Comparison of ENCODE assay signal across 17 mouse cellular contexts in the genomic region with DNA sequence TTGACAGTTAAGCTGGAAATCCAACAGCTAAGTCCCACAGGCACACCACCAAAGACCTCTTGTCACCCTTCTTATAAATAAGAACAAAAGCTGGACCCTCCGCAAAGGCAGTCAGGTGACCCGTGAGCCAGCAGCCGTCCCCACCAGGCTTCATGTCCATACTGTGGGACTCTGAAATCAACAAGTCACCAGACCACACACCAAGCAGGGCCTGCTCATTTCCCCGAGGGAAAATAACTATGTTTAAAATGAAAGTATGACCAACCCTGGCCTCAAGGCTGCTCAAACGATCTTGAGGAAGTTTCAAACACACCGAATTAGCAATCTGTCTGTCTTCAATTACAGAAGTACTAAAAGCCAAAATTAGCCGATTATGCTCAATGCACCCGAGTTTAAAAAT.
DNase-seq lines count a peak whose midpoint lies in the region; ATAC-seq and TF ChIP-seq lines count a peak whose summit lies in the region.
"Had no signal": no experiment of that assay in that cellular context is flagged by ENCODE, and none has a peak within 500 bp of the region (broad histone marks: within the 10 kb centered on the region; RNA-seq: fewer than 3 reads in every experiment).

No protein-coding gene starts in this region.

- H3K9me3 ChIP-seq in heart, embryonic 13.5 days, result no peaks in the 10 kb centered on the region
- H3K9me3 ChIP-seq in heart, embryonic 11.5 days (replicated peaks; ENCODE audit: control insufficient read depth, low read length), result no peaks in the 10 kb centered on the region
- no peaks in the 10 kb centered on the region for H3K9me3 ChIP-seq in embryonic facial prominence, embryonic 11.5 days (replicated peaks; ENCODE audit: control insufficient read depth, low read length)
- no peaks in the 10 kb centered on the region for H3K9me3 ChIP-seq in intestine, embryonic 16.5 days (ENCODE audit: control insufficient read depth, low read length)
- H3K9me3 ChIP-seq: hindbrain, embryonic 13.5 days; midbrain, embryonic 15.5 days had no signal

- ATAC-seq in heart, embryonic 13.5 days (ENCODE audit: extremely low read depth, insufficient number of reproducible peaks, low FRiP score, low TSS enrichment), result no peak
- ATAC-seq in heart, embryonic 11.5 days (replicated peaks; ENCODE audit: insufficient number of reproducible peaks, low FRiP score, low TSS enrichment), result no peak
- ATAC-seq in embryonic facial prominence, embryonic 11.5 days (replicated peaks; ENCODE audit: insufficient number of reproducible peaks, low FRiP score, low TSS enrichment, low read depth), result no peak
- no peak for ATAC-seq in megakaryocyte progenitor cell, adult 5-6 weeks (replicated peaks; ENCODE audit: poor library complexity)
- ATAC-seq in intestine, embryonic 16.5 days, result no peak
- ATAC-seq: midbrain, embryonic 15.5 days had no signal

- no peak overlapping the region for H3K9ac ChIP-seq in heart, embryonic 13.5 days
- no peak overlapping the region for H3K9ac ChIP-seq in heart, embryonic 11.5 days (ENCODE audit: low read depth, low read length)
- H3K9ac ChIP-seq in embryonic facial prominence, embryonic 11.5 days (replicated peaks; ENCODE audit: low read length), result no peak overlapping the region
- H3K9ac ChIP-seq in intestine, embryonic 16.5 days (ENCODE audit: low read depth, low read length), result no peak overlapping the region
- H3K9ac ChIP-seq: hindbrain, embryonic 13.5 days; midbrain, embryonic 15.5 days had no signal

- H3K27me3 ChIP-seq in heart, embryonic 13.5 days (replicated peaks), result no peaks in the 10 kb centered on the region
- H3K27me3 ChIP-seq in heart, embryonic 11.5 days (ENCODE audit: control insufficient read depth, insufficient read depth, low read length), result no peaks in the 10 kb centered on the region
- H3K27me3 ChIP-seq in spleen, adult 2 months (ENCODE audit: control insufficient read depth, insufficient read depth, low read length), result no peaks in the 10 kb centered on the region
- H3K27me3 ChIP-seq in embryonic facial prominence, embryonic 11.5 days (ENCODE audit: control insufficient read depth, insufficient read depth, low read length), result no peaks in the 10 kb centered on the region
- H3K27me3 ChIP-seq in intestine, embryonic 16.5 days (replicated peaks; ENCODE audit: control insufficient read depth, insufficient read depth, low read length), result no peaks in the 10 kb centered on the region

- H3K36me3 ChIP-seq in heart, embryonic 13.5 days, result no peaks in the 10 kb centered on the region
- no peaks in the 10 kb centered on the region for H3K36me3 ChIP-seq in heart, embryonic 11.5 days (ENCODE audit: control insufficient read depth, insufficient read depth, low read length)
- no peaks in the 10 kb centered on the region for H3K36me3 ChIP-seq in spleen, adult 2 months (ENCODE audit: control insufficient read depth, insufficient read depth, low read length)
- H3K36me3 ChIP-seq in embryonic facial prominence, embryonic 11.5 days (replicated peaks; ENCODE audit: control insufficient read depth, insufficient read depth, low read depth, low read length), result no peaks in the 10 kb centered on the region
- H3K36me3 ChIP-seq in intestine, embryonic 16.5 days (ENCODE audit: control insufficient read depth, insufficient read depth, low read length), result no peaks in the 10 kb centered on the region
- H3K36me3 ChIP-seq: hindbrain, embryonic 13.5 days; midbrain, embryonic 15.5 days had no signal

- no peak for TF ChIP-seq POLR2A in spleen, adult 2 months (IDR thresholded peaks at IDR 0.05; ENCODE audit: low read depth, low read length)

- peak overlapping the region; percentile 31 for H3K4me2 ChIP-seq in heart, embryonic 13.5 days
- H3K4me2 ChIP-seq in heart, embryonic 11.5 days, result no peak overlapping the region
- no peak overlapping the region for H3K4me2 ChIP-seq in embryonic facial prominence, embryonic 11.5 days (ENCODE audit: low read depth, low read length)
- no peak overlapping the region for H3K4me2 ChIP-seq in intestine, embryonic 16.5 days (ENCODE audit: low read depth, low read length)
- H3K4me2 ChIP-seq: hindbrain, embryonic 13.5 days; midbrain, embryonic 15.5 days had no signal

- no peak overlapping the region for H3K27ac ChIP-seq in heart, embryonic 13.5 days (replicated peaks)
- H3K27ac ChIP-seq in heart, embryonic 11.5 days (ENCODE audit: low read depth, low read length), result no peak overlapping the region
- H3K27ac ChIP-seq in spleen, adult 2 months (ENCODE audit: insufficient read depth, low read length), result peak overlapping the region; percentile 29; the same call in 1 of the 2 replicates
- no peak overlapping the region for H3K27ac ChIP-seq in embryonic facial prominence, embryonic 11.5 days (replicated peaks; ENCODE audit: low read depth, low read length)
- no peak overlapping the region for H3K27ac ChIP-seq in intestine, embryonic 16.5 days (ENCODE audit: low read length)
- H3K27ac ChIP-seq: hindbrain, embryonic 13.5 days; midbrain, embryonic 15.5 days had no signal

- no peak overlapping the region for H3K4me3 ChIP-seq in heart, embryonic 13.5 days
- H3K4me3 ChIP-seq in heart, embryonic 11.5 days (ENCODE audit: low read depth, low read length), result no peak overlapping the region
- peak overlapping the region; percentile 21; the same call in 1 of the 2 replicates for H3K4me3 ChIP-seq in spleen, adult 2 months (ENCODE audit: extremely low read depth, insufficient read depth, insufficient read length)
- no peak overlapping the region for H3K4me3 ChIP-seq in embryonic facial prominence, embryonic 11.5 days (ENCODE audit: low read depth, low read length)
- H3K4me3 ChIP-seq in intestine, embryonic 16.5 days (ENCODE audit: low read length), result no peak overlapping the region
- H3K4me3 ChIP-seq: hindbrain, embryonic 13.5 days; midbrain, embryonic 15.5 days had no signal

- no peak for DNase-seq in spleen, adult 2 months (ENCODE audit: low read depth in 1 of 2, low spot score in 2 of 2)
- DNase-seq in spleen, postnatal 14 days (ENCODE audit: low spot score in 2 of 2), result no peak
- peak; percentile 35 for DNase-seq in embryonic facial prominence, embryonic 11.5 days (ENCODE audit: low spot score)
- DNase-seq in gastrocnemius, postnatal 4 days (ENCODE audit: low spot score in 2 of 2), result no peak
- DNase-seq: adrenal gland, adult 2 months; cerebellum, postnatal 25 days; kidney, adult 2 months; layer of hippocampus, postnatal 36 days; lung, postnatal 10 days; right cerebral cortex, adult 18-20 months; thymus, postnatal 25 days had no signal

- H3K4me1 ChIP-seq in heart, embryonic 13.5 days, result peaks cover 66% of the 10 kb centered on the region
- peaks cover 34% of the 10 kb centered on the region for H3K4me1 ChIP-seq in heart, embryonic 11.5 days (ENCODE audit: control insufficient read depth, insufficient read depth, low read length)
- peaks cover 17% of the 10 kb centered on the region; the same call in 1 of the 2 replicates for H3K4me1 ChIP-seq in spleen, adult 2 months (ENCODE audit: control insufficient read depth, insufficient read depth, insufficient read length)
- peaks cover 4% of the 10 kb centered on the region for H3K4me1 ChIP-seq in embryonic facial prominence, embryonic 11.5 days (ENCODE audit: control insufficient read depth, insufficient read depth, low read length)
- peaks cover 15% of the 10 kb centered on the region; the same call in 1 of the 2 replicates for H3K4me1 ChIP-seq in intestine, embryonic 16.5 days (ENCODE audit: control insufficient read depth, insufficient read depth, low read length)

- TF ChIP-seq CTCF in spleen, adult 2 months (IDR thresholded peaks at IDR 0.05; ENCODE audit: extremely low read depth, insufficient read depth, insufficient read length, insufficient replicate concordance), result no peak

- 45% methylated on average over 8 of the region's 8 CpGs for WGBS in heart, embryonic 13.5 days
- 52% methylated on average over 8 of the region's 8 CpGs for WGBS in heart, embryonic 11.5 days (ENCODE audit: insufficient replicate concordance)
- 28% methylated on average over 8 of the region's 8 CpGs for WGBS in spleen, adult 2 months
- 16% methylated on average over 8 of the region's 8 CpGs for WGBS in embryonic facial prominence, embryonic 11.5 days
- WGBS in intestine, embryonic 16.5 days, result 44% methylated on average over 8 of the region's 8 CpGs
